Mouse (Mus musculus): ENCODE results near the gene Cyp1b1. TPM values are rescaled to one million over a fixed set of nuclear protein-coding genes. Genes with fewer than 3 reads are reported as not detected.

Cyp1b1 gene
- polyA plus RNA-seq, 1 experiment, result 7.3 TPM

DNA sequence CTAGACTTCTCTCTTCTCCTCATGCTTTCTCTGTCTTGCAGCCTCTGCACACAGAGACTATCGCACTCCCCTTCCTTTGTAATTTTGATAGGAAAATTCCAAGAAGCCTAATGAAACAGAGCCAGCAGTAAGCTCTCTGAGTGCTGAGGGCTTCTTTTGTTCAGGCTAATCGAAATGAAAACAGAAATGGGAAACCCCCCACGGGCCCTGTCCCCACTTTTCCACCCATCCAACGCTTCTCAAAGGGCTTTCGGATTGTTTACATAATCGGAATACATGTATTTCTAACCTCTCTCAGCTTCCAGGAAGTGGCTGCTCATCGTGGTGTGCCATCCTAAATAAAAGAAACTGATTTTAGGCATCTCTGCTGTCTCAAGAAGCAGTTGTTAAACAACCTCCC lies 6.7 kb downstream of the Cyp1b1 start:
- no peak for DNase-seq
- TF ChIP-seq CTCF (IDR thresholded peaks at IDR 0.05; ENCODE audit: insufficient read depth, low read length) (no peak), POLR2A (IDR thresholded peaks at IDR 0.05; ENCODE audit: borderline replicate concordance, extremely low read depth, low read depth, low read length) (no peak)
- WGBS, result 30% methylated on average over 7 of the region's 7 CpGs

DNA sequence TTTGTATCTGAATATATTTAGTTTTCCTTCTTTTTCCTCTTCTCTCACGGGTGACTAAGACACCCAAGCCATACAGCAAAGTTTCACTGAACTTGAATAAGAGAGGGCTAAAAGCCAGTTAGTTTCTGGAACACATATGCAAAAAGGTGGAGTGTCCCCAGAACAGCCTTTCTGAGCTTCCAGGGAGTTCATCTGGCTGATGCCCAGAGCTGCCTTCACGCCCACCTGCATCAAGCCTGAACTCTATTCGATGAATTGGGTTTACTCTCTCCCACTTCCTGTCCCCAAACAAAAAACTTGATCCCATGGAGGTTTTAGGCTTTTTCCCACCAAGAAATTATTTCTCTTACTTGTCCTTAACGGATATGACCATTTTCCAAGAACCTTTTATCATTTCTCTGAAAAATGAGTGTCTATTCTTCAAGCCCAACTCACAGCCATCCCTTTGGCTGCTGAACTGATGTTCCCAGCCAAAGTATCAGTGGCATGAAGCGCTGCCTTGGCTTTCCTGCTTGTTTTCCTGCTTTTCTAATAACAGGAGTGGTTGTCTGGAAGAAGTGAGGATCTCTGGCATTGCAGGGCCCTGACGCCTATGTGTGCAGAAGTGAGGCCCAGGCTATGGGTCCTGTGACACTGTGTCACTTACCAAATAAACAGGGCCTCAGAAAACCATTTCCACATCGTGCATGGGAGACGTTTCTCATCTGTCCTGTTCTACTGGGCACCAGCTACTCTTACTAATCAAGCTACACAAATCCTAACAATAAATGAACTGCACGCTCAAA lies 9.0 kb downstream of the Cyp1b1 start:
- TF ChIP-seq POLR2A (IDR thresholded peaks at IDR 0.05; ENCODE audit: borderline replicate concordance, extremely low read depth, low read depth, low read length), result no peak
- TF ChIP-seq CTCF (IDR thresholded peaks at IDR 0.05; ENCODE audit: insufficient read depth, low read length), result no peak
- Histone ChIP-seq H3K4me3 (replicated peaks; ENCODE audit: extremely low read depth, low read depth, low read length) (no peak overlapping the region), H3K4me1 (ENCODE audit: control insufficient read depth, insufficient read depth, low read length) (no peaks in the 10 kb centered on the region)
- 62% methylated on average over 9 of the region's 9 CpGs for WGBS
- no peak for DNase-seq

More for the DNA sequence above, 6.7 kb downstream of the Cyp1b1 start:
- H3K4me1 ChIP-seq (ENCODE audit: control insufficient read depth, insufficient read depth, low read length), result no peaks in the 10 kb centered on the region
- no peak overlapping the region for H3K4me3 ChIP-seq (replicated peaks; ENCODE audit: extremely low read depth, low read depth, low read length)

GRCm38 (mm10) chr17:79700871-79701270 lies 14.0 kb downstream of the Cyp1b1 start:
- no peak for TF ChIP-seq POLR2A (IDR thresholded peaks at IDR 0.05; ENCODE audit: borderline replicate concordance, extremely low read depth, low read depth, low read length)
- no peak for TF ChIP-seq CTCF (IDR thresholded peaks at IDR 0.05; ENCODE audit: insufficient read depth, low read length)
- no peak overlapping the region for H3K4me3 ChIP-seq (replicated peaks; ENCODE audit: extremely low read depth, low read depth, low read length)
- DNase-seq, result no peak
- no peaks in the 10 kb centered on the region for H3K4me1 ChIP-seq (ENCODE audit: control insufficient read depth, insufficient read depth, low read length)
- 73% methylated on average over 5 of the region's 5 CpGs for WGBS

DNA sequence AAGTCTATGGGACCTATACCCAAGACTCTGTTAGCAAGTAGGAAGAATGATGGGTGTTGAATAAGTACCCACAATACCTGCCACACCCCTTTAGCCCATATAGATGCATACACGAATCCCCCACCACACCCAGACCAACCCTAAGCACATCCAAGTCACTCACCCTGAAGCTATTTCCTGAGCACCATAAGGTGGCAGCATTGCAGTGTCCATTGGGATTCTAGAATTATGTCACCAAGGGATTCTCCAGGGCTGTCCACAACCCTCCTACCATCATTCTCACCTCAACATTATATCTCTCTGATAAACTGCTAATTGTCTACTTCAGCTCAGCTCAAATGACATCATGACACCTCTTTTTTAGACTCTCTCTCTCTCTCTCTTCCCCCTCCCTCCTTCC lies 15.7 kb downstream of the Cyp1b1 start:
- Histone ChIP-seq H3K4me1 (ENCODE audit: control insufficient read depth, insufficient read depth, low read length) (no peaks in the 10 kb centered on the region), H3K4me3 (replicated peaks; ENCODE audit: extremely low read depth, low read depth, low read length) (no peak overlapping the region)
- no peak for DNase-seq
- no peak for TF ChIP-seq POLR2A (IDR thresholded peaks at IDR 0.05; ENCODE audit: borderline replicate concordance, extremely low read depth, low read depth, low read length)
- peak; percentile 33; the same call in 1 of the 2 replicates for TF ChIP-seq CTCF (IDR thresholded peaks at IDR 0.05; ENCODE audit: insufficient read depth, low read length)
- WGBS, result 32% methylated on average over 1 of the region's 1 CpGs

GRCm38 (mm10) chr17:79695541-79695940 lies 19.3 kb downstream of the Cyp1b1 start:
- Histone ChIP-seq H3K4me3 (replicated peaks; ENCODE audit: extremely low read depth, low read depth, low read length) (no peak overlapping the region), H3K4me1 (ENCODE audit: control insufficient read depth, insufficient read depth, low read length) (no peaks in the 10 kb centered on the region)
- TF ChIP-seq POLR2A (IDR thresholded peaks at IDR 0.05; ENCODE audit: borderline replicate concordance, extremely low read depth, low read depth, low read length), result no peak
- no peak for TF ChIP-seq CTCF (IDR thresholded peaks at IDR 0.05; ENCODE audit: insufficient read depth, low read length)
- 84% methylated on average over 6 of the region's 6 CpGs for WGBS
- DNase-seq, result no peak

DNA sequence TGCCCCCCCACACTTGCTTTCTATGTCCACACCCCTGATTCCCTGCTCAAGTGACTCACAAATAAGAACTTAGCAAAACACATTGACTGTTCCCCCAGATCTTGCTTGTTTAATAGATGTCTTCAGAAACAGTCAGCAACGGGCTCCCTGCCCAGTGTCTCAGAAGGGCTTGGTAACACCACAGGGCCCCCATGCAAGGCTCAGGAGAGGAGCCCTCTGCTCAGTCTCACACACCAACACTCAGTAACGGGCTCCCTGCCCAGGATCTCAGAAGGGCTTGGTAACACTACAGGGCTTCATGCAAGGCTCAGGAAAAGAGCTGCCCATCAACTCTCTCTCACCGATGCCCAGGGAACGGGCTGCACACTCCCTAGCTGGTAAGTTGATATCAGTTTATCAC lies 19.8 kb downstream of the Cyp1b1 start:
- 72% methylated on average over 4 of the region's 4 CpGs for WGBS
- no peak for TF ChIP-seq POLR2A (IDR thresholded peaks at IDR 0.05; ENCODE audit: borderline replicate concordance, extremely low read depth, low read depth, low read length)
- no peak for TF ChIP-seq CTCF (IDR thresholded peaks at IDR 0.05; ENCODE audit: insufficient read depth, low read length)
- H3K4me1 ChIP-seq (ENCODE audit: control insufficient read depth, insufficient read depth, low read length), result no peaks in the 10 kb centered on the region
- no peak for DNase-seq
- H3K4me3 ChIP-seq (replicated peaks; ENCODE audit: extremely low read depth, low read depth, low read length), result no peak overlapping the region

DNA sequence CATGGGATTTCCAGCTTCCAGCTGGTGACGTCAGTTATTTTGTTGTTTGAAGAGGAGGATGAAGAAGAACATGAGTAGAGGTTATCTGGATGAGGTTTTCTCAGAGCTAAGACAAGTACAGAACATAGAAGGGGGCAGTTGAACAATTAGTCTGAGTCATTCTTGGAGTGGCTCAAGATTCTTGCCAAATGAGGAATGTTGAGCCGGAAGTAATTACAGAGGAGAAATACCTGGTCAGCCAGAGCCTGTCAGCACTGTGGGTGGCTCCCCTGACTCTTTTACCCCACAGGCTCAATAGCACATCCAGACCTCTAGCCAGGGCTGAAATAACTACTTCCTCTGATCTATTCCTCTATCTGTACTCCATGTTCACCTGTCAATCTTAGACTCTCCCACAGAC lies 44.0 kb downstream of the Cyp1b1 start:
- 56% methylated on average over 2 of the region's 2 CpGs for WGBS
- no peak overlapping the region for H3K4me3 ChIP-seq (replicated peaks; ENCODE audit: extremely low read depth, low read depth, low read length)
- no peaks in the 10 kb centered on the region for H3K4me1 ChIP-seq (ENCODE audit: control insufficient read depth, insufficient read depth, low read length)
- TF ChIP-seq CTCF (IDR thresholded peaks at IDR 0.05; ENCODE audit: insufficient read depth, low read length) (no peak), POLR2A (IDR thresholded peaks at IDR 0.05; ENCODE audit: borderline replicate concordance, extremely low read depth, low read depth, low read length) (no peak)
- DNase-seq, result no peak

DNA sequence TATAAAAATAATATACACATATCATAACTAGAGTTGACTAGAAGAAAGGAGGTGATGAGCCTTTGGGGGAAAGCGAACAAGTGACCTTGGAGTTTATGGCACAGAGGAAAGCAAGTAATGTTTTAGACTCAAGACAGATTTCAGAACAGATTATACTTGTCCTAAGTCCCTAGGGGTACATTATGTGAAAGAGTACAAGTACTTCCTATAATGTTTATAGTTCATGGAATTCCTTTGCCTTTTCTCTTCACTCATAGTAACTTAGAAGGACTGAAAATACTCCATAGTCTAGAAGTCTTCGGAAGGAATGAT lies 50.8 kb downstream of the Cyp1b1 start:
- no peak for DNase-seq
- Histone ChIP-seq H3K4me1 (ENCODE audit: control insufficient read depth, insufficient read depth, low read length) (no peaks in the 10 kb centered on the region), H3K4me3 (replicated peaks; ENCODE audit: extremely low read depth, low read depth, low read length) (no peak overlapping the region)
- TF ChIP-seq POLR2A (IDR thresholded peaks at IDR 0.05; ENCODE audit: borderline replicate concordance, extremely low read depth, low read depth, low read length), result no peak
- TF ChIP-seq CTCF (IDR thresholded peaks at IDR 0.05; ENCODE audit: insufficient read depth, low read length), result no peak
- WGBS, result 90% methylated on average over 2 of the region's 2 CpGs

DNA sequence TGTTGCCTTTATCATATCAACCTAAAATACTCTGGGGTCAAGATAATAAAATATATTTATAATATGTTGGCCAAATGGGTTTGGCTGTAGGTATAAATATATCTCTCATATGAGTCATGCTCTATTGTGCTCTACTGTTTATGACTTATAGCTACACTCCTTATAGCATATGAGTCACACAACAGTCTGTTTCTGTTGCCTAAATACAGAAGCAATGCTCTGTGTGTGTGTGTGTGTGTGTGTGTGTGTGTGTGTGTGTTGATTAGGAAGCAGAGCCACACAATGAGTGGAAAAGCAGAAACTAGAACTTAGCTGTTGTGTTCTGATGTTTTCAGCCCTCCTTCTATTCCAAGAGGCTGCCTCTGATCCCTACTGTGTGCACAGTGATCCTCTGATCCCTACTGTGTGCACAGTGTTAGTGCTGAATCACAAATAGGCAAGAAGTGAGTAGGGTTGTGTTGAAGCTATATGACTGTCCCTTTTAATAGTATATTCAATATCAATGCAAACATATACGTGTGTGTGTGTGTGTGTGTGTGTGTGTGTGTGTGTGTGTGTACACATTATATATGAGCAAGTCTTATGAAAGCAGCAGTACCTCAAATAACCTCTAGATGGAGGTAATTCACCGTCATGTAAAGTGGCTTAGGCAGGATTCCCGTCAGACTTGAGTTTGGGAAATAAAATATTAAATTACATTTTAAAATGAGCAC lies 51.3 kb downstream of the Cyp1b1 start:
- TF ChIP-seq POLR2A (IDR thresholded peaks at IDR 0.05; ENCODE audit: borderline replicate concordance, extremely low read depth, low read depth, low read length) (no peak), CTCF (IDR thresholded peaks at IDR 0.05; ENCODE audit: insufficient read depth, low read length) (peak; percentile 29; the same call in 1 of the 2 replicates)
- H3K4me1 ChIP-seq (ENCODE audit: control insufficient read depth, insufficient read depth, low read length), result no peaks in the 10 kb centered on the region
- no peak for DNase-seq
- WGBS, result 21% methylated on average over 3 of the region's 3 CpGs
- H3K4me3 ChIP-seq (replicated peaks; ENCODE audit: extremely low read depth, low read depth, low read length), result no peak overlapping the region

DNA sequence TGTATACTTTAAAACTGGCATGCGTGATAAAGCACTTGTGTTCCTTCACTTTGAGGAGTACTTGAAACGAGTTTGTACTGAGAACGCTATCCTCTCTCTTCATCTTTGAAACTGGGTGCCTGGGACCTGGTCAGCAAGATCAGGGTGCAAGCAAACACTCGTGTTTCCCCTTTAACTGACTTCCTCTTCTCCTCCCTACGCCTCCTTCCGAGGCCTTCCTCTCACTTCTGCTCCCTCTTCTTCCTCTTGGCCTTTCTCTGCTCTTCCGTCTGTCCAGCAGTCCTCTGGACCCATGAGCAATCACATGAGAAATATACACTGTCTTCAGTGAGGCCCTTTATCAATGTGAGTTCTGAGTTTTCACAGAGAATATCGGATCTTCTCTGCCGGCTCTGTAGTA lies 53.0 kb downstream of the Cyp1b1 start:
- H3K4me1 ChIP-seq (ENCODE audit: control insufficient read depth, insufficient read depth, low read length), result no peaks in the 10 kb centered on the region
- 66% methylated on average over 9 of the region's 9 CpGs for WGBS
- DNase-seq, result no peak
- TF ChIP-seq CTCF (IDR thresholded peaks at IDR 0.05; ENCODE audit: insufficient read depth, low read length) (no peak), POLR2A (IDR thresholded peaks at IDR 0.05; ENCODE audit: borderline replicate concordance, extremely low read depth, low read depth, low read length) (no peak)
- no peak overlapping the region for H3K4me3 ChIP-seq (replicated peaks; ENCODE audit: extremely low read depth, low read depth, low read length)
